Mouse (Mus musculus) urinary bladder, postnatal 36 days (tissue): ENCODE measurements at regions not wholly inside any gene's neighbourhood (a gene's known extent, or its start where the extent isn't known, plus 50 kb on each side); places are given as distances from the start of the nearest gene placed in this dataset.

Experiments
- DNase-seq, 2 experiments: peaks; one replicate each; pipeline ENCODE4 v3.0.0; 2022; ENCODE audit warnings: low spot score in 2 of 2, mixed read lengths in 1 of 2

- no peak for DNase-seq
Observed at GRCm38 (mm10) chr16:77237631-77238357, 224.3 kb downstream of the Usp25 start.

- no peak for DNase-seq
Observed at GRCm38 (mm10) chr16:77237272-77237603, 223.7 kb downstream of the Usp25 start.

- DNase-seq, result no peak
Observed at GRCm38 (mm10) chr16:77236509-77237271, 223.2 kb downstream of the Usp25 start.

- no peak for DNase-seq
Observed at GRCm38 (mm10) chr16:77236021-77236420, 222.5 kb downstream of the Usp25 start.

GRCm38 (mm10) chr16:77235449-77235848, 221.9 kb downstream of the Usp25 start:
- DNase-seq, result no peak
